Mouse (Mus musculus) intestine, embryonic 16.5 days (tissue): ENCODE data around the gene Gm45837. TPM values are rescaled to one million over a fixed set of nuclear protein-coding genes. Genes with fewer than 3 reads are reported as not detected.

Experiments
- ATAC-seq: fragments of 200-750 bp; cut with Nextera tagmentation; 2 replicates; pipeline ENCODE4 v1.8.0; 2017; ENCODE audit warnings: moderate TSS enrichment, moderate library complexity
- H3K27ac ChIP-seq: fragments of 300-500 bp; sonication (generic); 2 replicates; pipeline ENCODE4 v1.5.1; 2014; ENCODE audit warnings: mild to moderate bottlenecking, low read length
- H3K27me3 ChIP-seq: fragments of 300-500 bp; sonication (generic); replicated peaks from 2 replicates; pipeline ENCODE4 v1.6.1; 2014; ENCODE audit warnings: low read length, control low read depth, mixed read lengths; ENCODE audit not compliant: control insufficient read depth, insufficient read depth
- H3K36me3 ChIP-seq: fragments of 300-500 bp; sonication (generic); 2 replicates; pipeline ENCODE4 v1.6.1; 2014; ENCODE audit warnings: low read length, control low read depth; ENCODE audit not compliant: control insufficient read depth, insufficient read depth
- H3K4me1 ChIP-seq: fragments of 300-500 bp; sonication (generic); 2 replicates; pipeline ENCODE4 v1.6.1; 2014; ENCODE audit warnings: low read length, control low read depth, mixed read lengths; ENCODE audit not compliant: control insufficient read depth, insufficient read depth
- H3K4me2 ChIP-seq: fragments of 300-500 bp; sonication (generic); 2 replicates; pipeline ENCODE4 v1.6.1; 2014; ENCODE audit warnings: low read depth, low read length, control low read depth
- H3K4me3 ChIP-seq: fragments of 300-500 bp; sonication (generic); 2 replicates; pipeline ENCODE4 v1.5.1; 2014; ENCODE audit warnings: mild to moderate bottlenecking, low read length
- H3K9ac ChIP-seq: fragments of 300-500 bp; sonication (generic); 2 replicates; pipeline ENCODE4 v1.6.1; 2014; ENCODE audit warnings: low read depth, low read length
- H3K9me3 ChIP-seq: fragments of 300-500 bp; sonication (generic); 2 replicates; pipeline ENCODE4 v1.6.1; 2016; ENCODE audit warnings: low read length, control low read depth; ENCODE audit not compliant: control insufficient read depth
- WGBS: fragments of 180-500 bp; shearing (Covaris S2); extraction: QIAGEN DNeasy Blood & Tissue Kit; methylation state at CpG from one replicate; pipeline ENCODE4 v1.1.7; 2014; 5-methylcytosine and 5-hydroxymethylcytosine counted together
- polyA plus RNA-seq: library from polyadenylated mRNA; unstranded; fragments of >200 nt; fragmentation: Nextera tagmentation; extraction: Ambion mirVana; gene quantifications from 2 replicates; pipeline ENCODE4 v1.2.1, GENCODE M21; 2015

Gene Gm45837
- polyA plus RNA-seq, 1 experiment from 2014 or later = not detected

DNA sequence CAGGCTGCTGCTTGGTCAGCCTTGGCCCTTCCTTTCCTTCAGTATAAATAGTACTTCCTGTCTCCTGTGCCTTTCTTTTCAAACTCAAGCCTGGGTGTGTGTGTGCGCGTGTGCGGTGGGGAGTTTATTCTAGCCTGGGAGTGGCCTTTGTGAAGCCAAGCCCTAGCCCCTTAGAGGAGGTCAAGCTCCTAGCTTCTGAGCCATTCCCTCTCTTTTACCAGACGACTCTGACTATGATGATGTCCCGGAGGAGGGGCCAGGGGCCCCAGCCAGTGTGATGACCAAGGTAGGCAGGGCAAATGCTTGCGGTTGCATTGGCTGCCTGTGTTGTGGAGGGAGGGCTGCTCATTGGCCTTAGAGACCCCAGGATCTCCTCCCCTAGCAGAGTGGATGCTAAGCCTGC lies 25.4 kb upstream of the Gm45837 start:
- peak; percentile 68 for ATAC-seq
- Histone ChIP-seq H3K4me2 (peak overlapping the region; percentile 8; the same call in 1 of the 2 replicates), H3K27me3 (no peaks in the 10 kb centered on the region), H3K27ac (peak overlapping the region; percentile 69), H3K9me3 (no peaks in the 10 kb centered on the region), H3K36me3 (peaks cover 13% of the 10 kb centered on the region), H3K4me1 (peaks cover 20% of the 10 kb centered on the region), H3K9ac (no peak overlapping the region; the same call in 1 of the 2 replicates), H3K4me3 (no peak overlapping the region)
- WGBS = 17% methylated on average over 6 of the region's 6 CpGs

DNA sequence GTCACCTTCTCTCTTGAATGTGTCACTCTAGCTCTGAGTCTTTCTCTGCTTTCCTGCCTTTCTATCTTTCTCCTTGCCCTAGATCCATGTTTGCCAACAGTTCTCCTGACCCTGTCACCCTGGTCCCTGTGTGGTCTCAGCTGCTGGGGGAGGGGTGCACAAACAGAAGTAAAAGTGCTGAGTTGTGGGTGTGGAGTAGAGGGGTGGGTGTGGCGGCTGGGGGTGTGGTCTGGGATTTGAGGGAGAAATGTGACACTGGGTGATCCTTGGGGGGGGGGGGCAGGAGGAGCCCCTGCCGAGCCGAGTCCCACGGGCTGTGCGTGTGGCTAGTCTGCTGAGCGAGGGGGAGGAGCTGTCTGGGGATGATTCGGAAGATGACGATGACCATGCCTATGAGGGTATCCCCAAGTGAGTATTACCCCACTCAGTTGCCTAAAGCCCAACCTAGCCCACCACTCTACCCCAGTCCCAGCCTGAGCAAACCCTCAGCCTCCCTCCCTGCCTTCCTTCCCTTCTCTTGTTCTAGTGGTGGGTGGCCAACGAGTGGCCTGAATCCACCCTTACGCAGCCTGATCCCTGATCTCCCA lies 24.7 kb upstream of the Gm45837 start:
- Histone ChIP-seq H3K9me3 (no peaks in the 10 kb centered on the region), H3K4me1 (peaks cover 20% of the 10 kb centered on the region), H3K27me3 (no peaks in the 10 kb centered on the region), H3K4me3 (no peak overlapping the region), H3K36me3 (peaks cover 13% of the 10 kb centered on the region), H3K4me2 (peak overlapping the region; percentile 8; the same call in 1 of the 2 replicates), H3K9ac (no peak overlapping the region; the same call in 1 of the 2 replicates), H3K27ac (peak overlapping the region; percentile 55)
- 49% methylated on average over 10 of the region's 10 CpGs for WGBS
- ATAC-seq = peak; percentile 29

DNA sequence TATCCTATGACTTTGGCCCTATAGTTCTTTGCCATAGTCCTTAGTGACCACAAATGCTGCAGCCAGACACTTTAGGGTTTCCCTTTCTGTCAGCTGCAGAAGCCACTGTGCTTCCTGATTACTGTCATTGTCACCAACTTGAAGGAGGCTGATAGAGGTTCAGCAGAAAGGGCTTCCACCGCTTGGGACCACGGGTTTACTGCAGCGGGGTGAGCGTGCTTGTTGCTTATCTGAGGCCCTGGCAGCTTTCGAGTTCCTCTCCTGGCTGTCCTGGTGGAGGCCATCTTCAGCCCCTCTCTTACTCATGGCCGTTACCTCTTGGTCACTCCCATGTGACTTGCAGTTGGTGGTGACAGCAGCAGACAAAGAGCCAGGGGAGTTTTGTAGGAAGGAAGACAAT lies 21.4 kb upstream of the Gm45837 start:
- Histone ChIP-seq H3K36me3 (peaks cover 13% of the 10 kb centered on the region), H3K4me2 (no peak overlapping the region), H3K4me1 (peaks cover 35% of the 10 kb centered on the region), H3K27ac (no peak overlapping the region), H3K27me3 (no peaks in the 10 kb centered on the region), H3K9ac (no peak overlapping the region), H3K9me3 (no peaks in the 10 kb centered on the region), H3K4me3 (no peak overlapping the region)
- WGBS = 84% methylated on average over 6 of the region's 6 CpGs
- no peak for ATAC-seq

DNA sequence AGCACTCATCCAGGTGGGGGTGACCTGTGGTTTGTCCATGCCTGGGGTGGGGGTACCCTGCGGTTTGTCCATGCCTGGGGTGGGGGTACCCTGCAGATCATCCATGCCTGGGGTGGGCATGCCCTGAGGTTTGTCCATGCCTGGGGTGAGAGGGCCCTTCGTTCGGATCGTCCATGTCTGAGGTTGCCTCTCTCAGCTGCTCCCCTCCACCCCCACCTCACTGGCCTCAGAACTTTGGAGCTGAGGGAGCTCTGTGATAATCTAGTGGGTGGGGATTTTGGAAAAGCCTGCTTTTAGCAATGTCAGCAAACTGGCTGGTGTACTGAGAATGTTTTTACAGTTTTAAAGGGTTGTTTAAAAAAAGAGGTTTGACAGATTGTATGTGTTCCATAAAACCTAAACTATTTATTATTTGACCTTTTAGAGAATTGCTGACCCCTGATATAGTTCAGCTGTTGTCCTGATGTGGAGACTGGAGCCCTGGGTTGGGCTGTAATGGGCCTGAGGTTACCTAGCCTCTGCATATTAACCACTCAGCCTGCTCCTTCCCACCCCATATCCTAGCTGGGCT lies 18.7 kb upstream of the Gm45837 start:
- Histone ChIP-seq H3K27ac (peak overlapping the region; percentile 91), H3K4me1 (peaks cover 22% of the 10 kb centered on the region), H3K9me3 (no peaks in the 10 kb centered on the region), H3K36me3 (peaks cover 22% of the 10 kb centered on the region; the same call in 1 of the 2 replicates), H3K27me3 (no peaks in the 10 kb centered on the region), H3K9ac (no peak overlapping the region), H3K4me2 (no peak overlapping the region), H3K4me3 (no peak overlapping the region)
- WGBS = 39% methylated on average over 4 of the region's 4 CpGs
- ATAC-seq = no peak

DNA sequence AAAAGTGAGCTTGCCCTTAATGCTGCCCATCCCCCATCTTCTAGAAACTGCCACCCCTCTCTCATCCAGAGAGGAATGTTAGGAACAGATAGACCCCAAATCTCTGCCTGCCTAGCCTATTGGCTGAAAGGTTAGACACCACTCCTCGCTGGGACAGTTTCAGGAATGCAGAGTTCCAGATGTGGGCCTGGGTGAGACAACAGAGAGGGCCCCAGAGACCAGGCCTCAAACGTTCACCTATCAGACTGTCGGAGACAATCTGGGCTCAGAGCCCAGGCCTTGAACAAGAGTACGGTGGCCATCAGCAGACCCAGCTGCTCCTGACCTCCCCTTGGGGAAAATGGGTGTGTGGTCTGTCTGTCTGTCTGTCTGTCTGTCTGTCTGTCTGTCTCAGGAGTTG lies 17.7 kb upstream of the Gm45837 start:
- H3K9ac ChIP-seq = 0 out of 2 replicates have a peak overlapping the region, but pooled peaks have one; percentile 12
- peaks cover 22% of the 10 kb centered on the region for H3K4me1 ChIP-seq
- H3K9me3 ChIP-seq = no peaks in the 10 kb centered on the region
- no peaks in the 10 kb centered on the region for H3K27me3 ChIP-seq
- no peak overlapping the region; the same call in 1 of the 2 replicates for H3K4me2 ChIP-seq
- peaks cover 26% of the 10 kb centered on the region for H3K36me3 ChIP-seq
- ATAC-seq = no peak
- WGBS = 39% methylated on average over 4 of the region's 4 CpGs
- peak overlapping the region; percentile 91 for H3K27ac ChIP-seq
- H3K4me3 ChIP-seq = no peak overlapping the region

DNA sequence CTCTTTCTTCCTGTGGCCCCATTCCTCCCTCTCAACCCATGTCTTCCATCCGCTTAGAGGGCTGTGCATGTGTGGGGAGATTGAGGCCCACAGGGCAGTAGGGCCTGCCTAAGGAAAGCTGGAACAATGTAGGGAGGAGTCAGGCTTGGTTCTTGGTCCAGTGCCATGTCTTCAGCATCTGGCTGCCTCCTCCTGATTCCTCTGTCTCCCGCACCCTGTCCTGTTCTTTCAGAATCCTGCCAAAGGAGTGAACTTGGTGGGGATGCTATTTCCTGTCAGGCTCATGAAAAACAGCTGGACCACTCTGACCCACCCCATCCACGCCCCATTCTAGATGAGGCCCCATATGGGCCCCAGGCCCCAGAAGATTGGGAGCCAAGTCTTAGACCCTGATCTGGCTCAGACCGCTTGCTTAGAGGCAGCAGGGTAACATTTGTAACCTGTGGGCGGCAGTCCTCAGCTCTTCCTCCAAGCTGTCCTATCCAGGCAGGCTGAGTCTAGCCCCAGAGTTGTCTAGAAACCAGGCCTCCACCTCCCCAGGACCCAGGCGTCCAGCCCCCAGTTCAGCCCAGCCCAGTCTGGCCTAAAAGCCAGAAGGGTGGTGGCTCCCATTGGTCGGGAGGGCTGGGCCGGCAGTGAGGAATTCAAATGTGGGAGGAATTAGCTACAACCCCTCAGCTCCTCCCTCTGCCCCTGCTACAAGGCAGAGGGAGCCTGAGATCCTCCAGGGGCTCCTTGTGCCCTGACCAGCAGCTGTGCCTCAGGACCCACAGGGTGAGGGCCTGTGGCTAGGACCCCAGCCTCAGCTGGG lies 16.8 kb upstream of the Gm45837 start:
- H3K36me3 ChIP-seq = peaks cover 29% of the 10 kb centered on the region
- H3K9ac ChIP-seq = peak overlapping the region; percentile 66
- no peaks in the 10 kb centered on the region for H3K27me3 ChIP-seq
- peaks cover 22% of the 10 kb centered on the region for H3K4me1 ChIP-seq
- H3K9me3 ChIP-seq = no peaks in the 10 kb centered on the region
- peak overlapping the region; percentile 47 for H3K4me3 ChIP-seq
- H3K27ac ChIP-seq = peak overlapping the region; percentile 91
- 31% methylated on average over 8 of the region's 8 CpGs for WGBS
- peak overlapping the region; percentile 56 for H3K4me2 ChIP-seq
- ATAC-seq = peak; percentile 87

DNA sequence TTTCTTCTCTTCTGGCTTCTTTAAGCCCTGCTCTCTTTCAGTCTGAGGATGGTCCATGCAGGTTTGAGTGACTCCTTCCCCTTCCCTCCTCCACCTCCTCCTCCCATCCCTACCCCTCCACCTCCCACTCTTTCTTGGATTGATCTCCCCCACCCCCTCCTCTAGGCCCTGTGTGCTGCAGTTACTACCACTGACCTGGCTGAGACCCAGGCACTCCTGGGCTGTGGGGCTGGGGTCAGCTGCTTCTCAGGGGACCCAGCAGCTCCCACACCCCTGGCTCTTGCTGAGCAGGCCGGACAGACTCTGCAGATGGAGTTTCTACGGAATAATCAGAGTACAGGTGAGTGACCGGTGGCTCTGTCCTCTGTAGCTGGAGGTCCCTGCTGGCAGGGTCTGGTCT lies 16.1 kb upstream of the Gm45837 start:
- ATAC-seq = peak; percentile 6; the same call in 1 of the 2 replicates
- no peaks in the 10 kb centered on the region for H3K9me3 ChIP-seq
- H3K27me3 ChIP-seq = no peaks in the 10 kb centered on the region
- H3K9ac ChIP-seq = peak overlapping the region; percentile 66
- H3K4me3 ChIP-seq = peak overlapping the region; percentile 47
- H3K4me2 ChIP-seq = peak overlapping the region; percentile 56
- peaks cover 30% of the 10 kb centered on the region for H3K36me3 ChIP-seq
- WGBS = 74% methylated on average over 3 of the region's 3 CpGs
- peak overlapping the region; percentile 91 for H3K27ac ChIP-seq
- peaks cover 22% of the 10 kb centered on the region for H3K4me1 ChIP-seq

DNA sequence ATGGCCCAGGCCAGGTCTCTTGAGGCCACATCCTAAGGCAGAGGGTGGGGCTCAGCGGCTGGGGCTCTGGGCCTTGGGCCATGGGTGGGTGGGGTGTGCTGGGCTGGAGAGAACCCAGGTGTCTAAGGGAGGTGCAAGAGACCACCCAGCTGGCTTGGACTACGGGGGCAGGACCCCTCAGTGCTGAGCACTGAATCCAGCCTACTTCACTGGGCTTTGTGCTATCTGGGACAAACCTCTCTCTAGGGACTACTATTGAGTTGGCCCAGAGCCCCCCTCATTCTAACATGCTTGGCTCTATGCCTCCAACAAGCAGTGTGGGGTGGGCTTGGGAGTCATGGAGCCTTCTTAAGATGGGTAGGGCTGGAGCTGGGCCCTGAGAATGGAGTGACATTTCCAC lies 15.2 kb upstream of the Gm45837 start:
- Histone ChIP-seq H3K9ac (peak overlapping the region; percentile 66), H3K27me3 (no peaks in the 10 kb centered on the region), H3K4me1 (peaks cover 22% of the 10 kb centered on the region), H3K4me2 (peak overlapping the region; percentile 56), H3K27ac (peak overlapping the region; percentile 91), H3K36me3 (peaks cover 38% of the 10 kb centered on the region), H3K9me3 (no peaks in the 10 kb centered on the region), H3K4me3 (peak overlapping the region; percentile 47)
- ATAC-seq = 0 out of 2 replicates have a peak, but pooled peaks have one; percentile 6
- WGBS = 54% methylated on average over 2 of the region's 2 CpGs

DNA sequence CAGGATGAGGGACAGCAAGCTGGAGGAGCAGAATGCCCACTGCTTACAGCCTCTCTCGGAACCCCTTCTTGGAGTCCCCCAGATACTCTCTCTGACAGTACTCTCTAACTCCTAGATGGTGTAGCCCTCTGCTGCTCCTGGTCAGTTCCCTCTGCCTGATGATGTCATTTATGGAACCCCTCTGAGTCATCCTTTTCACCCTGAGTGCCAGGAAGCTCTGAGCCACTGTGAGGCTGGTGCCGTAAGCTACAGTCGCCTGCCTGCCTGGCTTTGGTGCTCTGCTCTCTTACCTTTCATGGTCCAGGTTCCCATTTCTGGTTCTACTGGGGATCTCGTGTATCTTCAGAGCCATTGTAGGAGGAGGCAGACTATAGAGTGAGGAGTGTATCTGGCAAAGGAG lies 13.5 kb upstream of the Gm45837 start:
- no peak overlapping the region for H3K4me2 ChIP-seq
- H3K9me3 ChIP-seq = no peaks in the 10 kb centered on the region
- H3K9ac ChIP-seq = no peak overlapping the region
- peaks cover 46% of the 10 kb centered on the region for H3K36me3 ChIP-seq
- no peak overlapping the region for H3K27ac ChIP-seq
- ATAC-seq = no peak
- H3K27me3 ChIP-seq = no peaks in the 10 kb centered on the region
- whole genome bisulfite sequencing = 85% methylated on average over 4 of the region's 4 CpGs
- H3K4me3 ChIP-seq = no peak overlapping the region
- peaks cover 18% of the 10 kb centered on the region for H3K4me1 ChIP-seq
